Mouse (Mus musculus) embryonic facial prominence, embryonic 12.5 days (tissue): ENCODE measurements around the gene Gm45716. TPM values are rescaled to one million over a fixed set of nuclear protein-coding genes. Genes with fewer than 3 reads are reported as not detected.

ENCODE experiments used
- ATAC-seq: fragments of 200-750 bp; cut with Nextera tagmentation; 2 replicates; pipeline ENCODE4 v1.8.0; 2017; ENCODE audit not compliant: insufficient number of reproducible peaks, insufficient read depth, low FRiP score, low TSS enrichment
- H3K27ac ChIP-seq: fragments of 300-500 bp; sonication (generic); 2 replicates; pipeline ENCODE4 v1.5.1; 2016; ENCODE audit warnings: mild to moderate bottlenecking
- H3K27me3 ChIP-seq: fragments of 300-500 bp; sonication (generic); 2 replicates; pipeline ENCODE4 v1.6.1; 2016; ENCODE audit warnings: mild to moderate bottlenecking, moderate library complexity
- H3K36me3 ChIP-seq: fragments of 300-500 bp; sonication (generic); 2 replicates; pipeline ENCODE4 v1.6.1; 2016; ENCODE audit warnings: mild to moderate bottlenecking
- H3K4me1 ChIP-seq: fragments of 300-500 bp; sonication (generic); 2 replicates; pipeline ENCODE4 v1.6.1; 2016
- H3K4me2 ChIP-seq: fragments of 300-500 bp; sonication (generic); replicated peaks from 2 replicates; pipeline ENCODE4 v1.6.1; 2016; ENCODE audit warnings: mild to moderate bottlenecking, moderate library complexity
- H3K4me3 ChIP-seq: fragments of 300-500 bp; sonication (generic); 2 replicates; pipeline ENCODE4 v1.5.1; 2016; ENCODE audit warnings: mild to moderate bottlenecking
- H3K9ac ChIP-seq: fragments of 300-500 bp; sonication (generic); 2 replicates; pipeline ENCODE4 v1.6.1; 2016; ENCODE audit warnings: mild to moderate bottlenecking, moderate library complexity
- H3K9me3 ChIP-seq: fragments of 300-500 bp; sonication (generic); 2 replicates; pipeline ENCODE4 v1.6.1; 2016; ENCODE audit warnings: mild to moderate bottlenecking, moderate library complexity
- WGBS: fragments of 180-500 bp; shearing (Covaris S2); methylation state at CpG from one replicate; pipeline ENCODE4 v1.1.7; 2016; 5-methylcytosine and 5-hydroxymethylcytosine counted together
- polyA plus RNA-seq: library from polyadenylated mRNA; unstranded; fragments of >200 nt; fragmentation: Nextera tagmentation; extraction: Ambion mirVana; gene quantifications from 2 replicates; pipeline ENCODE4 v1.2.1, GENCODE M21; 2016

Gene Gm45716
- polyA plus RNA-seq, 1 experiment from 2014 or later = 13.7 TPM

- WGBS = 89% methylated on average over 14 of the region's 14 CpGs
- H3K4me3 ChIP-seq = no peak overlapping the region
- H3K4me1 ChIP-seq = no peaks in the 10 kb centered on the region
- no peak overlapping the region for H3K9ac ChIP-seq
- H3K9me3 ChIP-seq = no peaks in the 10 kb centered on the region
- no peak for ATAC-seq
- no peaks in the 10 kb centered on the region for H3K27me3 ChIP-seq
- H3K4me2 ChIP-seq = no peak overlapping the region
- no peaks in the 10 kb centered on the region for H3K36me3 ChIP-seq
- no peak overlapping the region for H3K27ac ChIP-seq
Measured at GRCm38 (mm10) chr11:90175634-90176300, 11.7 kb upstream of the Gm45716 start.

GRCm38 (mm10) chr11:90177389-90177788 is 10.1 kb upstream of the Gm45716 start:
- H3K27me3 ChIP-seq = no peaks in the 10 kb centered on the region
- ATAC-seq = no peak
- no peak overlapping the region for H3K9ac ChIP-seq
- no peaks in the 10 kb centered on the region for H3K4me1 ChIP-seq
- H3K4me2 ChIP-seq = no peak overlapping the region
- H3K4me3 ChIP-seq = no peak overlapping the region
- H3K36me3 ChIP-seq = no peaks in the 10 kb centered on the region
- 86% methylated on average over 6 of the region's 6 CpGs for WGBS
- no peak overlapping the region for H3K27ac ChIP-seq
- no peaks in the 10 kb centered on the region for H3K9me3 ChIP-seq

- Histone ChIP-seq H3K4me2 (no peak overlapping the region), H3K9me3 (no peaks in the 10 kb centered on the region), H3K9ac (no peak overlapping the region), H3K27me3 (no peaks in the 10 kb centered on the region), H3K27ac (no peak overlapping the region), H3K4me1 (no peaks in the 10 kb centered on the region), H3K36me3 (no peaks in the 10 kb centered on the region), H3K4me3 (no peak overlapping the region)
- WGBS = 19% methylated on average over 2 of the region's 2 CpGs
- no peak for ATAC-seq
Measured at GRCm38 (mm10) chr11:90183361-90183760, 4.1 kb upstream of the Gm45716 start.

- Histone ChIP-seq H3K4me3 (no peak overlapping the region), H3K4me1 (no peaks in the 10 kb centered on the region), H3K4me2 (no peak overlapping the region), H3K27me3 (no peaks in the 10 kb centered on the region), H3K9ac (no peak overlapping the region), H3K27ac (no peak overlapping the region), H3K36me3 (no peaks in the 10 kb centered on the region), H3K9me3 (no peaks in the 10 kb centered on the region)
- ATAC-seq = no peak
- WGBS = 91% methylated on average over 4 of the region's 4 CpGs
Measured at GRCm38 (mm10) chr11:90184756-90185155, 2.7 kb upstream of the Gm45716 start.

- no peaks in the 10 kb centered on the region for H3K9me3 ChIP-seq
- H3K27ac ChIP-seq = no peak overlapping the region
- ATAC-seq = no peak
- no peaks in the 10 kb centered on the region for H3K36me3 ChIP-seq
- H3K9ac ChIP-seq = no peak overlapping the region
- no peak overlapping the region for H3K4me2 ChIP-seq
- H3K4me3 ChIP-seq = no peak overlapping the region
- 92% methylated on average over 3 of the region's 3 CpGs for WGBS
- no peaks in the 10 kb centered on the region for H3K4me1 ChIP-seq
- no peaks in the 10 kb centered on the region for H3K27me3 ChIP-seq
Measured at GRCm38 (mm10) chr11:90190156-90190555, 2.7 kb downstream of the Gm45716 start.

GRCm38 (mm10) chr11:90194946-90195345 is 7.5 kb downstream of the Gm45716 start:
- Histone ChIP-seq H3K36me3 (no peaks in the 10 kb centered on the region), H3K27me3 (no peaks in the 10 kb centered on the region), H3K27ac (no peak overlapping the region), H3K9me3 (no peaks in the 10 kb centered on the region; the same call in 1 of the 2 replicates), H3K9ac (no peak overlapping the region), H3K4me2 (no peak overlapping the region), H3K4me3 (no peak overlapping the region), H3K4me1 (0 out of 2 replicates have a peak, but pooled peaks cover 5% of the 10 kb centered on the region)
- WGBS = 66% methylated on average over 1 of the region's 1 CpGs
- ATAC-seq = no peak

- Histone ChIP-seq H3K27ac (no peak overlapping the region), H3K36me3 (no peaks in the 10 kb centered on the region), H3K4me3 (no peak overlapping the region), H3K27me3 (no peaks in the 10 kb centered on the region), H3K9me3 (no peaks in the 10 kb centered on the region; the same call in 1 of the 2 replicates), H3K4me1 (0 out of 2 replicates have a peak, but pooled peaks cover 5% of the 10 kb centered on the region), H3K9ac (no peak overlapping the region), H3K4me2 (no peak overlapping the region)
- 76% methylated on average over 11 of the region's 11 CpGs for WGBS
- no peak for ATAC-seq
Measured at GRCm38 (mm10) chr11:90195756-90196520, 8.5 kb downstream of the Gm45716 start.

GRCm38 (mm10) chr11:90196521-90197215 is 9.2 kb downstream of the Gm45716 start:
- 81% methylated on average over 12 of the region's 12 CpGs for WGBS

GRCm38 (mm10) chr11:90198048-90198447 is 10.6 kb downstream of the Gm45716 start:
- Histone ChIP-seq H3K4me3 (no peak overlapping the region), H3K27ac (no peak overlapping the region), H3K36me3 (no peaks in the 10 kb centered on the region), H3K9me3 (no peaks in the 10 kb centered on the region; the same call in 1 of the 2 replicates), H3K4me1 (0 out of 2 replicates have a peak, but pooled peaks cover 5% of the 10 kb centered on the region), H3K27me3 (no peaks in the 10 kb centered on the region), H3K9ac (no peak overlapping the region), H3K4me2 (no peak overlapping the region)
- 52% methylated on average over 5 of the region's 5 CpGs for WGBS
- ATAC-seq = no peak

More at GRCm38 (mm10) chr11:90196521-90197215, 9.2 kb downstream of the Gm45716 start:
- Histone ChIP-seq H3K27me3 (no peaks in the 10 kb centered on the region), H3K4me3 (no peak overlapping the region), H3K36me3 (no peaks in the 10 kb centered on the region), H3K4me2 (no peak overlapping the region), H3K27ac (no peak overlapping the region), H3K4me1 (0 out of 2 replicates have a peak, but pooled peaks cover 5% of the 10 kb centered on the region), H3K9ac (no peak overlapping the region), H3K9me3 (no peaks in the 10 kb centered on the region; the same call in 1 of the 2 replicates)
- no peak for ATAC-seq

GRCm38 (mm10) chr11:90200826-90201225 is 13.3 kb downstream of the Gm45716 start:
- Histone ChIP-seq H3K4me3 (no peak overlapping the region), H3K36me3 (no peaks in the 10 kb centered on the region), H3K4me2 (no peak overlapping the region), H3K9me3 (no peaks in the 10 kb centered on the region; the same call in 1 of the 2 replicates), H3K27ac (no peak overlapping the region), H3K27me3 (no peaks in the 10 kb centered on the region), H3K4me1 (0 out of 2 replicates have a peak, but pooled peaks cover 1% of the 10 kb centered on the region), H3K9ac (no peak overlapping the region)
- no peak for ATAC-seq
- 83% methylated on average over 2 of the region's 2 CpGs for WGBS

- 69% methylated on average over 7 of the region's 7 CpGs for WGBS
- no peak overlapping the region for H3K27ac ChIP-seq
- no peak overlapping the region for H3K9ac ChIP-seq
- ATAC-seq = no peak
- H3K4me2 ChIP-seq = no peak overlapping the region
- no peaks in the 10 kb centered on the region for H3K36me3 ChIP-seq
- H3K9me3 ChIP-seq = no peaks in the 10 kb centered on the region
- no peaks in the 10 kb centered on the region for H3K4me1 ChIP-seq
- no peaks in the 10 kb centered on the region for H3K27me3 ChIP-seq
- no peak overlapping the region for H3K4me3 ChIP-seq
Measured at GRCm38 (mm10) chr11:90214246-90214645, 26.8 kb downstream of the Gm45716 start.
